Mouse (Mus musculus): ENCODE results near the gene Arl3. TPM values are rescaled to one million over a fixed set of nuclear protein-coding genes. Genes with fewer than 3 reads are reported as not detected.

Arl3 gene
- total and polyA plus RNA-seq, 3 experiments: 7.9 to 18.9 (median 12.0) TPM

DNA sequence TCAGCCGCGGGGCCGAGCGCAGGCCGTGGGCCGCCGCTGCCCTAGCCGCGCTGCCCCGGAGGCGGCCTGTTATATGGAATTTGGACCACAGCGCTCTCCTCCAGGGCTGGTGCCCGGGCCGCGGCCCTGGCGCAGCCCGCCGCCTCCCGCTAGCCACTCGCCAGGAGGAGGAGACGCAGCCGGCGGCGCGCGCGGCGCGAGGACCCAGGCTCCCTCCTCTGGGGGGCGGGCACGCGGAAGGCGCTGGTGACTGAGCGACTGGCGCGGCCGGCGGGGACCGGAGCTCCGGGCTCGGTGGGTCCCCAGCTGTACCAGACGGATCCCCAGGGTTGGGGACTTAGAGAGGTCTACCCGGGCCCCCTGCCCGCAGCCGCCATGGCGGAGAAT lies 70.9 kb downstream of the Arl3 start:
- DNase-seq (ENCODE audit: low spot score): peak; percentile 68
- no peak for ATAC-seq (ENCODE audit: extremely low read depth, insufficient number of reproducible peaks, low FRiP score, poor library complexity, severe bottlenecking)
- Histone ChIP-seq H3K9me3 (replicated peaks) (no peaks in the 10 kb centered on the region), H3K36me3 (replicated peaks) (peaks cover 34% of the 10 kb centered on the region), H3K4me1 (ENCODE audit: insufficient read depth, low read depth, low read length) (peaks cover 56% of the 10 kb centered on the region), H3K27me3 (ENCODE audit: insufficient read depth, low read length) (no peaks in the 10 kb centered on the region), H3K4me3 (ENCODE audit: low read depth, low read length) (peak overlapping the region; percentile 94)
- TF ChIP-seq POLR2AphosphoS5 (IDR thresholded peaks at IDR 0.05; ENCODE audit: insufficient replicate concordance, low read depth, low read length): no peak
- no peak for TF ChIP-seq GATA1 (IDR thresholded peaks at IDR 0.05; ENCODE audit: borderline replicate concordance, low read length)
- TF ChIP-seq CTCF (IDR thresholded peaks at IDR 0.05; ENCODE audit: low read depth, low read length): no peak
- no peak for TF ChIP-seq GATA2 (IDR thresholded peaks at IDR 0.05; ENCODE audit: borderline replicate concordance, low read depth, low read length)
- TF ChIP-seq TAL1 (conservative IDR thresholded peaks at IDR 0.05; ENCODE audit: low read depth, low read length): no peak

DNA sequence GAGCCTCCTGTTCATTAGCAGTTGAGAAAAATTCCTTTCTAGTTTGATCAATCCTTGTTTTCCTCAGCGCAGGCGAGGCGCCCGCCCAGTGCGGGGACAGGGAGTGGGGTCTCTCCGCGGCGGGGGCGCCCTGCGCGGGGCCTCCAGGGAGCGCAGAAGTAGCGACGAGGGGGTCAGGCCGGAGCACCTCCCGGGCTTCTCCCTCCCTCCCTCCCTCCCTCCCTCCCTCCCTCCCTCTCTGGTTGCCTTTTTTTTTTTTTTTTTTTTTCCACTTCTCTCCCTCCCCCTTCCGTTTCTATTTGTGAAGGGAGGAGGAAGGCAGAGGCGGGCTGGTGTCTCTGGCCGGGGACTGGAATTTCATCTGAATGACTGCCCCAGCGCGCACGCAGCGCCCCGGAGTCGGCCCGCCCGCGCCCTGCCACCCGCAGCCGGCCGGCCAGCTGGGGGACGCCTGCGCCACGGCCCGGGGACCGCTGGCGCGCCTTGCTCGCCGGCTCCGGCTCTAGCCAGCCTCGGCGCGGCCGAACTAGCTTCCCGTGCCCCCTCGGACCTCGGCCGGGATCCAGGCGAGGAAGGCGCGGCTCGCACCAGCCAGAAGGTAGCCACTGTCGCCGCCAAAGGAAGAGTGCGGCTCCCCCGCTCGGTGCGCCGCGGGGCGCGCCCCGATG lies 71.5 kb downstream of the Arl3 start, which contains the start of gene Trim8:
Gene Trim8 (plus strand): TSS at position 302 of the 668 bp plus-strand sequence.
- H3K4me1 ChIP-seq (ENCODE audit: insufficient read depth, low read depth, low read length): peaks cover 51% of the 10 kb centered on the region
- DNase-seq (ENCODE audit: low spot score): peak; percentile 66

DNA sequence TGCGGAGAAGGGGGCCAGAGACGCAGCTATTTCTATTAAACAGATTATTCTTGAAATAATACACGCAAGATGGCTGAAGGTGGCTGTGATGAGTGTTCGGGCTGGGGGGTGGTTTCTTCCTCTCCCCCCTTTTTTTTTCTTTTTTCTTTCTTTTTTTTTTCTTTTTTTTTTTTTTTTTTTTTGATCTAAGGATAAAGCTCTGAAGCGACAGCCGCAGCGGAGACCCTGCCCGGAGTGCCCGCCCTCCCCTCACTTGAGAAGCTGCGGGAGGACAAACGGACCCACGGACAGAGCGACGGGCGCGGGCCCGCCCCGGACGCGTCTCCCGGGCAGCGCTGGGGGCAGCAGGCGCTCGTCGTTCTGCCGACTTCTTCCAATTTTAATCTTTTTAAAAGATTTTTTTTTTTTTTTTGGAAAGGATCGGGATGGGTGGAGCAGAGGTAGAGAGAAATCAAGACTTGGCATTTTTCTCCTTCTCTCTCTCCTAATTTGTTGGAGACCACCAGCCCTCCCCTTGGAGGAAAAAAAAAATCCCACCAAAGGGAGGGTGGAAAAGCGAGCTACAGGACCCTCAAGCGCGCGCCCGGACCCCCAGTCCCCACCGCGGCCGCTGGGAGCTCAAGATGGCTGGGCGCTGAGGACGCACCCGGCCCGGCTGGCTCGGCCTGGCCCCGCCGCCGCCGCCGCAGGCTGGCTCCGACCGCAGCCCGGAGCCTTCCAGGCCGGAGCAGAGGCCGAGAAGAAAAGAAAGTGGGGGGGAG lies 72.2 kb downstream of the Arl3 start:
- peaks cover 21% of the 10 kb centered on the region for H3K36me3 ChIP-seq (replicated peaks)
- no peak for ATAC-seq (ENCODE audit: extremely low read depth, insufficient number of reproducible peaks, low FRiP score, poor library complexity, severe bottlenecking)
- H3K4me1 ChIP-seq (ENCODE audit: insufficient read depth, low read depth, low read length): peaks cover 43% of the 10 kb centered on the region
- H3K27me3 ChIP-seq (ENCODE audit: insufficient read depth, low read length): no peaks in the 10 kb centered on the region
- no peaks in the 10 kb centered on the region for H3K9me3 ChIP-seq (replicated peaks)
- peak overlapping the region; percentile 94 for H3K4me3 ChIP-seq (ENCODE audit: low read depth, low read length)
- no peak for DNase-seq (ENCODE audit: low spot score)
- no peak for TF ChIP-seq TAL1 (conservative IDR thresholded peaks at IDR 0.05; ENCODE audit: low read depth, low read length)
- no peak for TF ChIP-seq POLR2AphosphoS5 (IDR thresholded peaks at IDR 0.05; ENCODE audit: insufficient replicate concordance, low read depth, low read length)
- TF ChIP-seq GATA2 (IDR thresholded peaks at IDR 0.05; ENCODE audit: borderline replicate concordance, low read depth, low read length): no peak
- no peak for TF ChIP-seq CTCF (IDR thresholded peaks at IDR 0.05; ENCODE audit: low read depth, low read length)
- TF ChIP-seq GATA1 (IDR thresholded peaks at IDR 0.05; ENCODE audit: borderline replicate concordance, low read length): no peak

More for the DNA sequence above, 71.5 kb downstream of the Arl3 start, which contains the start of gene Trim8:
- Histone ChIP-seq H3K4me3 (ENCODE audit: low read depth, low read length) (peak within 1 kb of the TSS; percentile 94), H3K27me3 (ENCODE audit: insufficient read depth, low read length) (no peaks in the 10 kb centered on the region), H3K9me3 (replicated peaks) (no peaks in the 10 kb centered on the region), H3K36me3 (replicated peaks) (peaks cover 28% of the 10 kb centered on the region)
- TF ChIP-seq GATA2 (IDR thresholded peaks at IDR 0.05; ENCODE audit: borderline replicate concordance, low read depth, low read length) (no peak), TAL1 (conservative IDR thresholded peaks at IDR 0.05; ENCODE audit: low read depth, low read length) (no peak), POLR2AphosphoS5 (IDR thresholded peaks at IDR 0.05; ENCODE audit: insufficient replicate concordance, low read depth, low read length) (no peak), CTCF (IDR thresholded peaks at IDR 0.05; ENCODE audit: low read depth, low read length) (no peak)
- ATAC-seq (ENCODE audit: extremely low read depth, insufficient number of reproducible peaks, low FRiP score, poor library complexity, severe bottlenecking): no peak

DNA sequence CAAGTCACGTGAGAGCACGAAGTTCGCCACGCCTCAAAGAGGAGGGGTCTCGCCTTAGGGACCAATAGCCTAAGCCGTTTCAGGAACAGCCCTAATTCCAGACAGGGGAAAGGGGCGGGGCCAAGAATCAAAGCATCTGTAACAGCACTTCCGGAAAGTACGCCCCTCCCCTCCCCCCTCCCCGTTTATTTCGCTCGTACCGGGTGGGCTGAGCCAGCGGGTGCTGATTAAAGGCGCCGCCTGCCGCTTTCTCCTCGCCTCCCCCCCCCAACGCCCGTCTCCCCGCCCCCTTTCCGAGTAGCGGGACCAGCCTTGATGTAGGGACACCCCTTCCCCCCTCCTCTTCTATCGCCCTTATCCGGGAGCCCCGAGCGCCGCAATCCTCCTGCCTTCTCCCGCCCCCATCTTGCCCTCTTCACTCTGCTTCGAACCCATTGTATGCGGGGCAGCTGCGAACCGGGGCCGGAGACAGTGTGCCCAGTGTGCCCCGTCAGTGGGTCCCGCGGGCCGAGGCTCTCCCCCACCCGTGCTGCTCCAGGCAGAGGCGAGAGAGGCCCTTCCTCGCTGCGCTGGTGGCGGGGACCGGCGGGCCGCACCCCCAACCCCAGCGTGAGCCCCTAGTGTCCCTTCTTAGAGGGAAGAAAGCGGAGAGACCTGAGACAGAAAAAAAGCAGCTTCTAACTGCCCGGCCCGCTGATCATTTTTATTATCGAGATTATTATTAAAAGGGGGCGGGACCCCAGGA lies 73.0 kb downstream of the Arl3 start:
- Histone ChIP-seq H3K27me3 (ENCODE audit: insufficient read depth, low read length) (peaks cover 2% of the 10 kb centered on the region; the same call in 1 of the 2 replicates), H3K4me1 (ENCODE audit: insufficient read depth, low read depth, low read length) (peaks cover 39% of the 10 kb centered on the region), H3K4me3 (ENCODE audit: low read depth, low read length) (peak overlapping the region; percentile 94), H3K36me3 (replicated peaks) (peaks cover 13% of the 10 kb centered on the region), H3K9me3 (replicated peaks) (no peaks in the 10 kb centered on the region)
- DNase-seq (ENCODE audit: low spot score) (peak; percentile 88), ATAC-seq (ENCODE audit: extremely low read depth, insufficient number of reproducible peaks, low FRiP score, poor library complexity, severe bottlenecking) (peak; percentile 68)
- TF ChIP-seq TAL1 (conservative IDR thresholded peaks at IDR 0.05; ENCODE audit: low read depth, low read length): no peak
- TF ChIP-seq POLR2AphosphoS5 (IDR thresholded peaks at IDR 0.05; ENCODE audit: insufficient replicate concordance, low read depth, low read length): no peak
- no peak for TF ChIP-seq GATA1 (IDR thresholded peaks at IDR 0.05; ENCODE audit: borderline replicate concordance, low read length)
- no peak for TF ChIP-seq CTCF (IDR thresholded peaks at IDR 0.05; ENCODE audit: low read depth, low read length)
- no peak for TF ChIP-seq GATA2 (IDR thresholded peaks at IDR 0.05; ENCODE audit: borderline replicate concordance, low read depth, low read length)

DNA sequence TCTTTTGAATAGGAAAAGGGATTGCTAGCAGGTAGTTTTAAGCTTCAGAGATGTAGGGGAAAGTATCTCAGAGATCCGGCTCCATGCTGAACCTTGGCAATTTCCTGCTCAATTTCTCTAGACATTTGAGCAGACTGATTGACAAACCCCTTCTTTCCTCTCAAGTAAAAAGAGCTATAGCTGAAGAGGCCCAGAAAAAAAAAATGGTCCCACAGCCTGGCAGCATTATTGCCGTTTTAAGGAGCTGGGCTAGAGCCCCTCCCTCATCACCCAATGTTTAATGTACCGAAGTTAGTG lies 73.5 kb downstream of the Arl3 start:
- peaks cover 8% of the 10 kb centered on the region for H3K36me3 ChIP-seq (replicated peaks)
- peak overlapping the region; percentile 94; the same call in 1 of the 2 replicates for H3K4me3 ChIP-seq (ENCODE audit: low read depth, low read length)
- no peak for TF ChIP-seq GATA1 (IDR thresholded peaks at IDR 0.05; ENCODE audit: borderline replicate concordance, low read length)
- no peak for TF ChIP-seq POLR2AphosphoS5 (IDR thresholded peaks at IDR 0.05; ENCODE audit: insufficient replicate concordance, low read depth, low read length)
- TF ChIP-seq TAL1 (conservative IDR thresholded peaks at IDR 0.05; ENCODE audit: low read depth, low read length): no peak
- no peak for TF ChIP-seq GATA2 (IDR thresholded peaks at IDR 0.05; ENCODE audit: borderline replicate concordance, low read depth, low read length)
- no peak for TF ChIP-seq CTCF (IDR thresholded peaks at IDR 0.05; ENCODE audit: low read depth, low read length)
- peaks cover 34% of the 10 kb centered on the region for H3K4me1 ChIP-seq (ENCODE audit: insufficient read depth, low read depth, low read length)
- H3K9me3 ChIP-seq (replicated peaks): no peaks in the 10 kb centered on the region
- DNase-seq (ENCODE audit: low spot score) (no peak), ATAC-seq (ENCODE audit: extremely low read depth, insufficient number of reproducible peaks, low FRiP score, poor library complexity, severe bottlenecking) (no peak)
- peaks cover 2% of the 10 kb centered on the region; the same call in 1 of the 2 replicates for H3K27me3 ChIP-seq (ENCODE audit: insufficient read depth, low read length)
